Mouse (Mus musculus) kidney, adult 10 weeks (tissue): ENCODE data around the gene Cfp. TPM values are rescaled to one million over a fixed set of nuclear protein-coding genes. Genes with fewer than 3 reads are reported as not detected.

Experiments
- polyA plus RNA-seq: library from polyadenylated mRNA; stranded (reverse); fragments of 350-450 nt; fragmentation: Illumina TruSeq; extraction: RNeasy Lipid Tissue Mini Kit (QIAGEN cat#74804); gene quantifications from one replicate; pipeline ENCODE4 v1.2.3, GENCODE M21; 2014; ENCODE audit warnings: low read depth, low replicate concordance

Gene Cfp
- not detected for polyA plus RNA-seq

DNA sequence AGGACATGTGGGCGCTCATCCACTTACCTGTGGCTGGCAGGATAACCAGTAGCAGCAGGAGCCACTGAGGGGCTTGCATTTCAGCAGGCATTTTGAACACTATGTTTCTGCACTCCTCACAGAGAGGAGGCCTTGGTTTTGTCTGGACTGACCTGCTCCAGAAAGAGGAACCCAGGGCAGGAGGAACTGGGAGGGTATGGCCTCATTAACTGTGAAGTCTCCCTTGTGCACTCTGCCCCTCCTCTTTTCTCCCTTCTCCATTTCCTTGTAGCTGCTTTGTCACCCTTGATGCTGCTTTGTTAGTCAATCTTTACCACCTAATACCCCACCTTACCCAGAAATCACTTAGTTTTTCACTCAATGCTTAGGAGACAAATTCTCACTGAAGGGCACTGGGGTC, at the start of gene Cfp:
TSS of gene Cfp (minus strand) at position 192 of the 400 bp plus-strand sequence.

DNA sequence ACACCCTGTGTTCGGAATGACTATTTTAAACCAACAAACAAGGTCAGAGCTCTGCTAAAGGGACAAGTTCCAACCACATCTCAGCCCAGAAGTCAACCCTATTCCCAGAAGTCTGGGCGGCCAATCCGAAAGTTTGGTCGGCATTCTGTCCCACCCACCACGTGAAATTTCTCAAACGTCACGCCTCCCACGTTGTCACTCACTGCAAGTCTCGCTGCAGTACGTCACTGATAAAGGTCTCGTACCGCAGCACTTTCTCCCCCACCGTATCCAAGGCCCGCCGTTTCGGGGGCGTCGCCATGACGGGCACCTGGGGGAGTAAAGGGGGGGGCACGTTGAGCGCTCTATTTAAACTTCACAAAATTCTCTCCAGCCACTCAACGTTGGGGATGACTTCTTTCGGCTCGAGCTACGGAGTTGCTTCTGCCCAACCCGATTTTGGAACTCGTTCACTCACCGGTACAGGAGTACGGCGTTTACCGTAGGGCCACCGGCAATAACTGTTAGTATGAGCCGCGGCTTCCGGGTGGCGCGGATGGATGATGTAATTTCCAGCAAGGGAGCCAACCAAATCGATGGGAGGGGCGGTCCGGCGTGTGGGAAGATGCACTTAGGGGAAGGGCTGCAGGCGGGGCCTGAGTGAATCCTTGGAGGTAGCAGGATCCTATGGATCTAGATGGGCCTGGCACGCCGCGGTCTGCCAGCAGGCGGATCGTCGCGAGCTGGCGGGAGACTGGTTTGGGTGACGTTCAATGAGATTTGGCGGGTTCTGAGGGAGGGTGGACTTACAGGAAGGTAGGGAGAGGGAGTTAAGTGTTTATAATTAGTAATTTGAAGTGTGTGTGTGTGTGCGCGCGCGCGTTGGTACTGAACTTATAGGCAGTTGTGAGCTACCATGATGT, 30.4 kb upstream of the Cfp start, which contains the start of gene Uxt:
TSS of gene Uxt (minus strand) at position 541 of the 902 bp plus-strand sequence.

DNA sequence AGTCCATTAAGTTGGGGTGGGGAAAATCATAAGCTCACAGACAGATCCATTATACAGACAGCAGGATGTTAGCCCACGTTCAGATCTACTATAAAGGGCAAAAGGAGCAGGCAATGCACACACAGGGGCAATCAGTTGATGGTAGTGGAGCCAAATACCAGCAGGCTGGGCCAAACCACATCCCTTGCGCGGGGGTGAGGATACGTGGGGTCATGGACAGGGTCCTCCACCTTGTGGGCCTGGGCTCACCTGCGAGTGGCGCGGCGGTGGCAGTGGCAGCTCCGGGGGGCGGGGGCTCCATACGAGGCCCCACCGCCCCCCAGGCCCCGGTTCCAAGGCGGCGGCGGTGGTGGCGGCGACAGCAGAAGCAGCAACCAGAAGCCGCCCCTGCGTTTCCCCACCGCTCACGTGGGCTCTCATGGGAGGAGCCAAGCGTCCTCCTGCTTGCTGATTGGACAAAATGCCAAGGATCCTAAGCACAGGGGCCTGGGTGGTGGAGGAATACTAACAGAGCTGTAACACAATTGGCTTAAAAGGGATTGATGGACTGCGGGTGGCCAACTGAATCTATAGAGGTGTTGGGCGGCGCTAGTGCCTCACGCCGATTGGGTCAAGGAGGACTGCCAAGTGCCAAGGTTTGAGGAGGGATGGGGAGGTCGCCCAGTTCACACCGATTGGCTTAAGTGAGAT, 19.0 kb upstream of the Cfp start, which contains the start of gene Elk1:
TSS of gene Elk1 (minus strand) at position 418 of the 690 bp plus-strand sequence.

DNA sequence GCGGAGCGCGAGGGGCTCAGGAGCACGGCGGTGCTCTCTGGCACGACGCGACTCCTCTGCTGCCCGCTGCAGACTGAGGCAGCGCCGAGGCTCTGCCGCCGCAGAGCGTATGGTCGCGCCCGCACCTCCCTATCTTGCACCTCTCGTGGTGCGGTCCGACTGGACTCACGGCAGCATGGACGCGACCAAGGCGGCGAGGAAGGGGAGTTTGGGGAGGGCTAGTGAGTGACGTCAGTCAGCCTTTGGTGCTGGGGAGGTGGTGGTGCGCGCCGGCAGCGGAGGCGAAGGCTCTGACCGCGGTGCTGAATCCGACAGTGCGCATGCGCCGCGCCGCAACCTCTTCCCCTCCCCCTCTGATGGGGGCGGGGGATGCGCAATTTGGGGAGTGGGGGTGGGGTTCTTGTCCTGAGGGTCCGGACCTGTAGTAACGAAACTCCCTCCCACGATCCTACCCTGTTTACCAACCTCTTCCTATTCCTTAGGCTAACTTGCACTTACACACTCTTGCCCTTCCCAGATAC, 10.5 kb downstream of the Cfp start, which contains the start of gene Syn1:
TSS of gene Syn1 (minus strand) at position 161 of the 521 bp plus-strand sequence.

Other genes with a start within 250 kb of the Cfp start
- 25.2 TPM for gene Cdk16, start 243.6 kb downstream of the Cfp start, polyA plus RNA-seq
- 2.8 TPM for gene Usp11, start 227.6 kb downstream of the Cfp start, polyA plus RNA-seq
- 54.9 TPM for gene Araf, start 133.7 kb downstream of the Cfp start, polyA plus RNA-seq
- not detected for gene Timp1, start 61.4 kb downstream of the Cfp start, polyA plus RNA-seq
- gene Syn1, start 10.6 kb downstream of the Cfp start, polyA plus RNA-seq = 0.16 TPM
- gene Elk1, start 19.1 kb upstream of the Cfp start, polyA plus RNA-seq = 5.1 TPM
- 46.9 TPM for gene Uxt, start 30.5 kb upstream of the Cfp start, polyA plus RNA-seq
- gene Zfp182, start 130.8 kb upstream of the Cfp start, polyA plus RNA-seq = 19.3 TPM
- gene Spaca5, start 136.9 kb upstream of the Cfp start, polyA plus RNA-seq = not detected
- gene Zfp300, start 158.0 kb upstream of the Cfp start, polyA plus RNA-seq = 2.0 TPM
- gene Ssxa1, start 184.3 kb upstream of the Cfp start, polyA plus RNA-seq = not detected
- not detected for gene Gm21876, start 244.1 kb upstream of the Cfp start, polyA plus RNA-seq